9 mouse cellular contexts compared by ENCODE assay signal in genomic region chr7:17007300-17007699, GRCm38 (mm10). TPM values are rescaled to one million over a fixed set of nuclear protein-coding genes. Genes with fewer than 3 reads are reported as not detected.
DNase-seq lines count a peak whose midpoint lies in the region; ATAC-seq and TF ChIP-seq lines count a peak whose summit lies in the region.
"Had no signal": no experiment of that assay in that cellular context is flagged by ENCODE, and none has a peak within 500 bp of the region (broad histone marks: within the 10 kb centered on the region; RNA-seq: fewer than 3 reads in every experiment).

No protein-coding gene starts in this region.

- TF ChIP-seq EP300 in lung, postnatal 0 days (IDR thresholded peaks at IDR 0.05) = no peak

- H3K9me3 ChIP-seq in lung, postnatal 0 days (ENCODE audit: low read length) = no peaks in the 10 kb centered on the region
- H3K9me3 ChIP-seq: lung, embryonic 15.5 days had no signal

- no peaks in the 10 kb centered on the region for H3K4me1 ChIP-seq in lung, postnatal 0 days (ENCODE audit: insufficient read depth, low read depth, low read length)

- H3K27me3 ChIP-seq in lung, postnatal 0 days (replicated peaks; ENCODE audit: insufficient read depth, low read length) = no peaks in the 10 kb centered on the region
- H3K27me3 ChIP-seq: lung, embryonic 15.5 days had no signal

- peak; percentile 95 for TF ChIP-seq CTCF in lung, postnatal 0 days (IDR thresholded peaks at IDR 0.05)

- no peak overlapping the region for H3K27ac ChIP-seq in lung, postnatal 0 days (ENCODE audit: low read length)
- H3K27ac ChIP-seq: lung, embryonic 15.5 days had no signal

- WGBS in lung, postnatal 0 days = 66% methylated on average over 4 of the region's 4 CpGs

- ATAC-seq in lung, postnatal 0 days = peak; percentile 65

- H3K4me2 ChIP-seq in lung, postnatal 0 days (replicated peaks; ENCODE audit: low read depth, low read length) = no peak overlapping the region
- H3K4me2 ChIP-seq: lung, embryonic 15.5 days had no signal

- H3K9ac ChIP-seq in lung, postnatal 0 days (replicated peaks; ENCODE audit: low read depth) = no peak overlapping the region
- H3K9ac ChIP-seq: lung, embryonic 15.5 days had no signal

- H3K4me3 ChIP-seq in lung, postnatal 0 days (ENCODE audit: low read depth, low read length) = no peak overlapping the region
- H3K4me3 ChIP-seq: lung, embryonic 15.5 days had no signal

- peaks cover 21% of the 10 kb centered on the region; the same call in 1 of the 2 replicates for H3K36me3 ChIP-seq in lung, postnatal 0 days (ENCODE audit: insufficient read depth, low read length)

- peak; percentile 63 for DNase-seq in lung, postnatal 0 days (ENCODE audit: low spot score)
- no peak for DNase-seq in lung, postnatal 14 days
- DNase-seq in brain, adult 2 months (ENCODE audit: low read depth, low spot score) = peak; percentile 82
- DNase-seq in kidney, postnatal 14 days = peak; percentile 61
- peak; percentile 68 for DNase-seq in thymus, postnatal 14 days
- no peak for DNase-seq in gastrocnemius, adult 8-10 months (ENCODE audit: low spot score in 2 of 2)
- no peak for DNase-seq in heart, adult 8-10 months (ENCODE audit: low spot score)

RNA-seq across cellular contexts. Expression of gene Ccdc8, which starts 14.8 kb away (rescaled TPM):
- polyA plus RNA-seq in lung, postnatal 0 days (2015; fragmentation: Nextera tagmentation; extraction: Ambion mirVana) = 7.8 and 8.0 TPM in 2 replicates
- under 1 TPM; 0.60 to 0.94 (median 0.76) TPM for total RNA-seq in gastrocnemius, adult 8-10 months (2022)
- total RNA-seq in heart, adult 8-10 months (2022) = 1 to 10 TPM; 3.2 to 5.1 (median 4.5) TPM

RNA-seq across cellular contexts. Expression of gene Ppp5c, which starts 20.4 kb away (rescaled TPM):
- polyA plus RNA-seq in lung, postnatal 0 days (2015; fragmentation: Nextera tagmentation; extraction: Ambion mirVana) = 65.1 and 71.8 TPM in 2 replicates
- 10 to 100 TPM; 53.5 to 62.3 (median 60.6) TPM for total RNA-seq in gastrocnemius, adult 8-10 months (2022)
- total RNA-seq in heart, adult 8-10 months (2022) = 100 to 1,000 TPM in 2 of 4 experiments, 10 to 100 TPM in 2; 95.4 to 106 (median 99.0) TPM

RNA-seq across cellular contexts. Expression of gene Gm42372, which starts 24.4 kb away (rescaled TPM):
- polyA plus RNA-seq in lung, postnatal 0 days (2015; fragmentation: Nextera tagmentation; extraction: Ambion mirVana) = 0.02 and 0.04 TPM in 2 replicates
- not detected for total RNA-seq in gastrocnemius, adult 8-10 months (2022)
- not detected for total RNA-seq in heart, adult 8-10 months (2022)
- polyA plus RNA-seq: gonadal fat pad, adult 2 months had no signal

RNA-seq across cellular contexts. Expression of gene Pnmal1, which starts 47.8 kb away (rescaled TPM):
- polyA plus RNA-seq in lung, postnatal 0 days (2015; fragmentation: Nextera tagmentation; extraction: Ambion mirVana) = 0.04 TPM in 1 of 2 replicates, not detected in the other
- under 1 TPM in 1 of 4 experiments, not detected in 3; 0.07 TPM for total RNA-seq in gastrocnemius, adult 8-10 months (2022)
- not detected for total RNA-seq in heart, adult 8-10 months (2022)
- polyA plus RNA-seq: gonadal fat pad, adult 2 months had no signal

RNA-seq across cellular contexts. Expression of gene Hif3a, which starts 54.9 kb away (rescaled TPM):
- 5.3 and 8.2 TPM in 2 replicates for polyA plus RNA-seq in lung, postnatal 0 days (2015; fragmentation: Nextera tagmentation; extraction: Ambion mirVana)
- total RNA-seq in gastrocnemius, adult 8-10 months (2022) = 1 to 10 TPM in 2 of 4 experiments, under 1 TPM in 2; 0.75 to 1.7 (median 1.00) TPM
- 1 to 10 TPM in 2 of 4 experiments, under 1 TPM in 2; 0.80 to 3.1 (median 1.6) TPM for total RNA-seq in heart, adult 8-10 months (2022)

Comparison
In these comparisons a context has a peak if more than half of its experiments do, and no peak if none do; other contexts are left out.
1. DNase-seq: peak in lung, postnatal 0 days (single experiment), brain, adult 2 months (single experiment), kidney, postnatal 14 days (single experiment) and thymus, postnatal 14 days (single experiment); none in lung, postnatal 14 days (single experiment), gastrocnemius, adult 8-10 months (0 of 2) and heart, adult 8-10 months (single experiment).